Mouse (Mus musculus): ENCODE data around the gene Abcb9. TPM values are rescaled to one million over a fixed set of nuclear protein-coding genes. Genes with fewer than 3 reads are reported as not detected.
A peak's percentile ranks its signal among the peaks of the same experiment; 100 is the strongest.

Abcb9 gene
- polyA plus RNA-seq, 1 experiment from 2014 or later = 1.1 TPM

- Histone ChIP-seq H3K27ac (ENCODE audit: low read depth, low read length) (no peak overlapping the region), H3K27me3 (ENCODE audit: control insufficient read depth, insufficient read depth, low read length) (no peaks in the 10 kb centered on the region), H3K36me3 (ENCODE audit: control insufficient read depth, insufficient read depth, low read length) (no peaks in the 10 kb centered on the region), H3K9ac (ENCODE audit: low read depth, low read length) (no peak overlapping the region), H3K4me3 (ENCODE audit: low read depth, low read length) (no peak overlapping the region), H3K9me3 (replicated peaks; ENCODE audit: control insufficient read depth, low read length) (no peaks in the 10 kb centered on the region), H3K4me2 (no peak overlapping the region), H3K4me1 (ENCODE audit: control insufficient read depth, insufficient read depth, low read length) (peaks cover 31% of the 10 kb centered on the region)
- ATAC-seq (replicated peaks; ENCODE audit: insufficient number of reproducible peaks, low FRiP score, low TSS enrichment) = no peak
- 76% methylated on average over 13 of the region's 13 CpGs for WGBS (ENCODE audit: insufficient replicate concordance)
Observed at GRCm38 (mm10) chr5:124077241-124077640, 18.4 kb downstream of the Abcb9 start.

GRCm38 (mm10) chr5:124076559-124076958 lies 19.0 kb downstream of the Abcb9 start:
- H3K36me3 ChIP-seq (ENCODE audit: control insufficient read depth, insufficient read depth, low read length) = no peaks in the 10 kb centered on the region
- H3K27me3 ChIP-seq (ENCODE audit: control insufficient read depth, insufficient read depth, low read length) = no peaks in the 10 kb centered on the region
- 46% methylated on average over 9 of the region's 9 CpGs for WGBS (ENCODE audit: insufficient replicate concordance)
- H3K9ac ChIP-seq (ENCODE audit: low read depth, low read length) = 0 out of 2 replicates have a peak overlapping the region, but pooled peaks have one; percentile 39
- ATAC-seq (replicated peaks; ENCODE audit: insufficient number of reproducible peaks, low FRiP score, low TSS enrichment) = no peak
- H3K4me1 ChIP-seq (ENCODE audit: control insufficient read depth, insufficient read depth, low read length) = peaks cover 31% of the 10 kb centered on the region
- H3K4me3 ChIP-seq (ENCODE audit: low read depth, low read length) = no peak overlapping the region
- H3K27ac ChIP-seq (ENCODE audit: low read depth, low read length) = no peak overlapping the region
- H3K4me2 ChIP-seq = no peak overlapping the region
- no peaks in the 10 kb centered on the region for H3K9me3 ChIP-seq (replicated peaks; ENCODE audit: control insufficient read depth, low read length)

- peaks cover 30% of the 10 kb centered on the region for H3K4me1 ChIP-seq (ENCODE audit: control insufficient read depth, insufficient read depth, low read length)
- ATAC-seq (replicated peaks; ENCODE audit: insufficient number of reproducible peaks, low FRiP score, low TSS enrichment) = no peak
- 61% methylated on average over 9 of the region's 9 CpGs for WGBS (ENCODE audit: insufficient replicate concordance)
- no peak overlapping the region for H3K4me3 ChIP-seq (ENCODE audit: low read depth, low read length)
- no peaks in the 10 kb centered on the region for H3K9me3 ChIP-seq (replicated peaks; ENCODE audit: control insufficient read depth, low read length)
- no peak overlapping the region for H3K27ac ChIP-seq (ENCODE audit: low read depth, low read length)
- no peaks in the 10 kb centered on the region for H3K36me3 ChIP-seq (ENCODE audit: control insufficient read depth, insufficient read depth, low read length)
- H3K27me3 ChIP-seq (ENCODE audit: control insufficient read depth, insufficient read depth, low read length) = no peaks in the 10 kb centered on the region
- H3K9ac ChIP-seq (ENCODE audit: low read depth, low read length) = no peak overlapping the region
- H3K4me2 ChIP-seq = no peak overlapping the region
Observed at GRCm38 (mm10) chr5:124075716-124076115, 19.9 kb downstream of the Abcb9 start.

DNA sequence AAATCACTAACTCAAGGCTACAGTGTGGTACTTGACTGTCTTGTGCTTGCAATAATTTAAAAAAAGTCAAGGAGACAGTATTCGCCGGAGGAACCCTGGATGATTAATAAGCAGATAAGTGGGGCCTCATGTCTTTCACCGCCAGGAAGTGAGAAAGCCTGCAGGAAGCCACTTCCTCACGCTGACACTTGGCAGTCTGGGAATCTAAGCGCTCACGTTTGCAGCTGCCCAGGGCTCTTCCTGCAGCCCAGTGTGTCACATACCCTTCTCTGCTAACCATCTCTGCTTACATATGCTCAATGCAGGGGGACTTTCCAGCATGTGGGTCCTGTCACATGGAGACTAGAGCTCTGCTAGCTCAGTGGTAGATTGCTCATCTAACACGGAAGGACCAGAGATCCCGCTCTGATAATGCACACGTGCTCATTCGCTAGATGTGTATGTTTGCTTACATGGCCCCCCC lies 20.7 kb downstream of the Abcb9 start:
- no peaks in the 10 kb centered on the region for H3K9me3 ChIP-seq (replicated peaks; ENCODE audit: control insufficient read depth, low read length)
- ATAC-seq (replicated peaks; ENCODE audit: insufficient number of reproducible peaks, low FRiP score, low TSS enrichment) = peak; percentile 35; the same call in 1 of the 2 replicates
- peaks cover 25% of the 10 kb centered on the region for H3K4me1 ChIP-seq (ENCODE audit: control insufficient read depth, insufficient read depth, low read length)
- H3K36me3 ChIP-seq (ENCODE audit: control insufficient read depth, insufficient read depth, low read length) = no peaks in the 10 kb centered on the region
- no peak overlapping the region for H3K4me2 ChIP-seq
- H3K27ac ChIP-seq (ENCODE audit: low read depth, low read length) = 0 out of 2 replicates have a peak overlapping the region, but pooled peaks have one; percentile 10
- H3K27me3 ChIP-seq (ENCODE audit: control insufficient read depth, insufficient read depth, low read length) = no peaks in the 10 kb centered on the region
- WGBS (ENCODE audit: insufficient replicate concordance) = 25% methylated on average over 10 of the region's 10 CpGs
- no peak overlapping the region for H3K9ac ChIP-seq (ENCODE audit: low read depth, low read length)
- no peak overlapping the region for H3K4me3 ChIP-seq (ENCODE audit: low read depth, low read length)

GRCm38 (mm10) chr5:124073682-124074081 lies 21.9 kb downstream of the Abcb9 start:
- H3K9ac ChIP-seq (ENCODE audit: low read depth, low read length) = no peak overlapping the region
- 38% methylated on average over 9 of the region's 9 CpGs for WGBS (ENCODE audit: insufficient replicate concordance)

GRCm38 (mm10) chr5:124069657-124070056 lies 25.9 kb downstream of the Abcb9 start:
- Histone ChIP-seq H3K4me3 (ENCODE audit: low read depth, low read length) (no peak overlapping the region), H3K36me3 (ENCODE audit: control insufficient read depth, insufficient read depth, low read length) (no peaks in the 10 kb centered on the region), H3K27ac (ENCODE audit: low read depth, low read length) (no peak overlapping the region), H3K4me1 (ENCODE audit: control insufficient read depth, insufficient read depth, low read length) (peaks cover 6% of the 10 kb centered on the region), H3K9ac (ENCODE audit: low read depth, low read length) (no peak overlapping the region), H3K9me3 (replicated peaks; ENCODE audit: control insufficient read depth, low read length) (no peaks in the 10 kb centered on the region), H3K4me2 (no peak overlapping the region), H3K27me3 (ENCODE audit: control insufficient read depth, insufficient read depth, low read length) (no peaks in the 10 kb centered on the region)
- WGBS (ENCODE audit: insufficient replicate concordance) = 90% methylated on average over 3 of the region's 3 CpGs
- ATAC-seq (replicated peaks; ENCODE audit: insufficient number of reproducible peaks, low FRiP score, low TSS enrichment) = no peak

More at GRCm38 (mm10) chr5:124073682-124074081, 21.9 kb downstream of the Abcb9 start:
- Histone ChIP-seq H3K9me3 (replicated peaks; ENCODE audit: control insufficient read depth, low read length) (no peaks in the 10 kb centered on the region), H3K4me1 (ENCODE audit: control insufficient read depth, insufficient read depth, low read length) (peaks cover 25% of the 10 kb centered on the region), H3K27ac (ENCODE audit: low read depth, low read length) (no peak overlapping the region), H3K36me3 (ENCODE audit: control insufficient read depth, insufficient read depth, low read length) (no peaks in the 10 kb centered on the region), H3K4me3 (ENCODE audit: low read depth, low read length) (no peak overlapping the region), H3K27me3 (ENCODE audit: control insufficient read depth, insufficient read depth, low read length) (no peaks in the 10 kb centered on the region), H3K4me2 (no peak overlapping the region)
- ATAC-seq (replicated peaks; ENCODE audit: insufficient number of reproducible peaks, low FRiP score, low TSS enrichment) = no peak

GRCm38 (mm10) chr5:124062037-124062824 lies 33.4 kb downstream of the Abcb9 start:
- ATAC-seq (replicated peaks; ENCODE audit: insufficient number of reproducible peaks, low FRiP score, low TSS enrichment) = no peak
- Histone ChIP-seq H3K9ac (ENCODE audit: low read depth, low read length) (no peak overlapping the region), H3K27ac (ENCODE audit: low read depth, low read length) (no peak overlapping the region)

GRCm38 (mm10) chr5:124059677-124060076 lies 35.9 kb downstream of the Abcb9 start:
- Histone ChIP-seq H3K27me3 (ENCODE audit: control insufficient read depth, insufficient read depth, low read length) (0 out of 2 replicates have a peak, but pooled peaks cover 2% of the 10 kb centered on the region), H3K4me1 (ENCODE audit: control insufficient read depth, insufficient read depth, low read length) (no peaks in the 10 kb centered on the region), H3K4me2 (no peak overlapping the region), H3K4me3 (ENCODE audit: low read depth, low read length) (no peak overlapping the region), H3K27ac (ENCODE audit: low read depth, low read length) (0 out of 2 replicates have a peak overlapping the region, but pooled peaks have one; percentile 29), H3K9me3 (replicated peaks; ENCODE audit: control insufficient read depth, low read length) (no peaks in the 10 kb centered on the region), H3K36me3 (ENCODE audit: control insufficient read depth, insufficient read depth, low read length) (no peaks in the 10 kb centered on the region), H3K9ac (ENCODE audit: low read depth, low read length) (0 out of 2 replicates have a peak overlapping the region, but pooled peaks have one; percentile 22)
- ATAC-seq (replicated peaks; ENCODE audit: insufficient number of reproducible peaks, low FRiP score, low TSS enrichment) = no peak
- WGBS (ENCODE audit: insufficient replicate concordance) = 42% methylated on average over 5 of the region's 5 CpGs

More at GRCm38 (mm10) chr5:124062037-124062824, 33.4 kb downstream of the Abcb9 start:
- no peaks in the 10 kb centered on the region for H3K4me1 ChIP-seq (ENCODE audit: control insufficient read depth, insufficient read depth, low read length)
- H3K4me3 ChIP-seq (ENCODE audit: low read depth, low read length) = no peak overlapping the region
- H3K36me3 ChIP-seq (ENCODE audit: control insufficient read depth, insufficient read depth, low read length) = no peaks in the 10 kb centered on the region
- 69% methylated on average over 12 of the region's 12 CpGs for WGBS (ENCODE audit: insufficient replicate concordance)
- no peaks in the 10 kb centered on the region for H3K9me3 ChIP-seq (replicated peaks; ENCODE audit: control insufficient read depth, low read length)
- 0 out of 2 replicates have a peak, but pooled peaks cover 2% of the 10 kb centered on the region for H3K27me3 ChIP-seq (ENCODE audit: control insufficient read depth, insufficient read depth, low read length)
- H3K4me2 ChIP-seq = no peak overlapping the region
